Mouse (Mus musculus) CH12.LX (cell line): ENCODE measurements around the gene Acox3. TPM values are rescaled to one million over a fixed set of nuclear protein-coding genes. Genes with fewer than 3 reads are reported as not detected.
A peak's percentile ranks its signal among the peaks of the same experiment; 100 is the strongest.

Experiments
- DNase-seq: peaks from one replicate; pipeline ENCODE4 v3.0.0-alpha.2; 2013; ENCODE audit errors: extremely low read depth
- H3K27ac ChIP-seq: 2 replicates; pipeline ENCODE4 v1.5.1; 2012; ENCODE audit warnings: low read depth, mild to moderate bottlenecking, control low read depth, moderate library complexity; ENCODE audit not compliant: insufficient read depth
- H3K27me3 ChIP-seq: replicated peaks from 2 replicates; pipeline ENCODE3; 2012; ENCODE audit warnings: inconsistent platforms
- H3K36me3 ChIP-seq, 2 experiments: replicated peaks in 1 of 2; 2 replicates each; pipeline versions ENCODE3 to v1.6.1; 2012; ENCODE audit warnings: inconsistent platforms in 1 of 2, low read length in 1 of 2, mild to moderate bottlenecking in 1 of 2, mixed read lengths in 1 of 2, moderate library complexity in 1 of 2; ENCODE audit not compliant: control insufficient read depth in 1 of 2, insufficient read depth in 1 of 2
- H3K4me1 ChIP-seq, 2 experiments: 2 replicates each; pipeline ENCODE4 v1.6.1; 2012; ENCODE audit warnings: inconsistent platforms in 1 of 2, moderate library complexity in 1 of 2; ENCODE audit not compliant: insufficient read depth in 2 of 2, control insufficient read depth in 1 of 2
- H3K4me2 ChIP-seq: 2 replicates; pipeline ENCODE4 v1.6.1; 2012; ENCODE audit warnings: low read depth, mild to moderate bottlenecking, control low read depth; ENCODE audit not compliant: poor library complexity, insufficient read depth, severe bottlenecking
- H3K4me3 ChIP-seq, 3 experiments: fragments of 150-350 bp in 1 of 3; sonication (generic) in 1 of 3; replicated peaks in 1 of 3; 2 replicates each; pipeline versions ENCODE3 to v1.5.1; 2011 to 2012; ENCODE audit warnings: low read depth in 2 of 3, low read length in 2 of 3, mild to moderate bottlenecking in 2 of 3, moderate library complexity in 2 of 3, control low read depth in 1 of 3, improper control_type of control experiment in 1 of 3, inconsistent platforms in 1 of 3, mixed read lengths in 1 of 3; ENCODE audit not compliant: poor library complexity in 1 of 3
- H3K79me2 ChIP-seq: replicated peaks from 2 replicates; pipeline ENCODE4 v1.6.1; 2012; ENCODE audit warnings: mild to moderate bottlenecking, moderate library complexity; ENCODE audit not compliant: control insufficient read depth, poor library complexity, insufficient read depth, severe bottlenecking; ENCODE audit errors: extremely low read depth
- H3K9ac ChIP-seq: 2 replicates; pipeline ENCODE4 v1.6.1; 2012; ENCODE audit warnings: low read depth, mild to moderate bottlenecking, control low read depth, moderate library complexity; ENCODE audit not compliant: insufficient read depth
- H3K9me3 ChIP-seq: replicated peaks from 2 replicates; pipeline ENCODE3; 2012; ENCODE audit warnings: low read length, inconsistent platforms, mixed read lengths
- BHLHE40 ChIP-seq: IDR thresholded peaks from 2 replicates; pipeline ENCODE4 v1.6.1; 2011; ENCODE audit warnings: mild to moderate bottlenecking, low read depth, low read length, improper control_type of control experiment
- CHD2 ChIP-seq: IDR thresholded peaks from 2 replicates; pipeline ENCODE4 v1.6.1; 2011; ENCODE audit warnings: low read length, improper control_type of control experiment
- E2F4 ChIP-seq: IDR thresholded peaks from 2 replicates; pipeline ENCODE4 v1.6.1; 2011; ENCODE audit warnings: low read depth, low read length, improper control_type of control experiment; ENCODE audit not compliant: insufficient replicate concordance
- ELF1 ChIP-seq: IDR thresholded peaks from 2 replicates; pipeline ENCODE4 v1.6.1; 2014; ENCODE audit warnings: low read depth, mild to moderate bottlenecking, inconsistent platforms, low read length, improper control_type of control experiment
- EP300 ChIP-seq: IDR thresholded peaks from 2 replicates; pipeline ENCODE4 v1.6.1; 2011; ENCODE audit warnings: low read length, improper control_type of control experiment
- ETS1 ChIP-seq: conservative IDR thresholded peaks from 2 replicates; pipeline ENCODE4 v1.6.1; 2012; ENCODE audit warnings: low read depth, mild to moderate bottlenecking, inconsistent platforms, low read length, improper control_type of control experiment, moderate library complexity
- GABPA ChIP-seq: IDR thresholded peaks from 2 replicates; pipeline ENCODE4 v1.6.1; 2012; ENCODE audit warnings: low read depth, low read length, improper control_type of control experiment, inconsistent platforms; ENCODE audit not compliant: insufficient replicate concordance
- HCFC1 ChIP-seq: IDR thresholded peaks from 2 replicates; pipeline ENCODE4 v1.6.1; 2012; ENCODE audit warnings: low read depth, mild to moderate bottlenecking, inconsistent platforms, low read length, improper control_type of control experiment
- IRF4 ChIP-seq: IDR thresholded peaks from 2 replicates; pipeline ENCODE4 v1.6.1; 2014; ENCODE audit warnings: low read depth, mild to moderate bottlenecking, inconsistent platforms, low read length, improper control_type of control experiment
- JUN ChIP-seq: IDR thresholded peaks from 2 replicates; pipeline ENCODE4 v1.6.1; 2011; ENCODE audit warnings: low read depth, mild to moderate bottlenecking, low read length, improper control_type of control experiment, moderate library complexity; ENCODE audit not compliant: insufficient read depth
- KAT2A ChIP-seq: IDR thresholded peaks from 2 replicates; pipeline ENCODE4 v1.6.1; 2012; ENCODE audit warnings: low read length, improper control_type of control experiment, inconsistent platforms; ENCODE audit not compliant: insufficient replicate concordance
- MAX ChIP-seq: IDR thresholded peaks from 2 replicates; pipeline ENCODE4 v1.6.1; 2011; ENCODE audit warnings: low read length, improper control_type of control experiment
- MAZ ChIP-seq: IDR thresholded peaks from 2 replicates; pipeline ENCODE4 v1.6.1; 2012; ENCODE audit warnings: low read depth, mild to moderate bottlenecking, inconsistent platforms, low read length, improper control_type of control experiment, moderate library complexity
- MXI1 ChIP-seq: IDR thresholded peaks from 2 replicates; pipeline ENCODE4 v1.6.1; 2011; ENCODE audit warnings: mild to moderate bottlenecking, low read depth, low read length, improper control_type of control experiment
- MYC ChIP-seq: IDR thresholded peaks from 2 replicates; pipeline ENCODE4 v1.6.1; 2011; ENCODE audit warnings: low read depth, mild to moderate bottlenecking, improper control_type of control experiment, low read length
- NELFE ChIP-seq: IDR thresholded peaks from 2 replicates; pipeline ENCODE4 v1.6.1; 2011; ENCODE audit warnings: low read depth, low read length, improper control_type of control experiment
- NRF1 ChIP-seq: IDR thresholded peaks from 2 replicates; pipeline ENCODE4 v1.6.1; 2014; ENCODE audit warnings: low read depth, mild to moderate bottlenecking, inconsistent platforms, low read length, improper control_type of control experiment, moderate library complexity
- PAX5 ChIP-seq: IDR thresholded peaks from 2 replicates; pipeline ENCODE4 v1.6.1; 2012; ENCODE audit warnings: low read length, inconsistent platforms, mixed read lengths
- POLR2A ChIP-seq: IDR thresholded peaks from 2 replicates; pipeline ENCODE4 v1.6.1; 2011; ENCODE audit warnings: low read depth, mild to moderate bottlenecking, improper control_type of control experiment, low read length
- POLR2AphosphoS2 ChIP-seq: IDR thresholded peaks from 2 replicates; pipeline ENCODE4 v1.6.1; 2011; ENCODE audit warnings: low read depth, low read length, improper control_type of control experiment
- RAD21 ChIP-seq: IDR thresholded peaks from 2 replicates; pipeline ENCODE4 v1.6.1; 2011; ENCODE audit warnings: low read depth, mild to moderate bottlenecking, low read length, improper control_type of control experiment, moderate library complexity
- RCOR1 ChIP-seq: conservative IDR thresholded peaks from 2 replicates; pipeline ENCODE4 v1.6.1; 2012; ENCODE audit warnings: low read depth, mild to moderate bottlenecking, inconsistent platforms, low read length, improper control_type of control experiment
- SIN3A ChIP-seq: IDR thresholded peaks from 2 replicates; pipeline ENCODE4 v1.6.1; 2012; ENCODE audit warnings: low read length, improper control_type of control experiment, inconsistent platforms
- SMC3 ChIP-seq: IDR thresholded peaks from 2 replicates; pipeline ENCODE4 v1.6.1; 2011; ENCODE audit warnings: low read depth, low read length, improper control_type of control experiment
- TBP ChIP-seq: conservative IDR thresholded peaks from 2 replicates; pipeline ENCODE4 v1.6.1; 2011; ENCODE audit warnings: low read depth, low read length, improper control_type of control experiment
- TCF12 ChIP-seq: IDR thresholded peaks from 2 replicates; pipeline ENCODE4 v1.6.1; 2014; ENCODE audit warnings: low read depth, mild to moderate bottlenecking, inconsistent platforms, low read length, improper control_type of control experiment
- USF1 ChIP-seq: IDR thresholded peaks from 2 replicates; pipeline ENCODE4 v1.6.1; 2014; ENCODE audit warnings: low read depth, mild to moderate bottlenecking, inconsistent platforms, low read length, improper control_type of control experiment
- USF2 ChIP-seq: conservative IDR thresholded peaks from 2 replicates; pipeline ENCODE4 v1.6.1; 2011; ENCODE audit warnings: low read depth, low read length, improper control_type of control experiment
- ZNF384 ChIP-seq: IDR thresholded peaks from 2 replicates; pipeline ENCODE4 v1.6.1; 2012; ENCODE audit warnings: low read depth, low read length, improper control_type of control experiment, inconsistent platforms
- dilution Hi-C: fragments of 300-500 bp; cut with MboI; formaldehyde crosslinking; loops from 2 replicates; pipeline ENCODE4 v1.14.3; 2020; ENCODE audit warnings: low sequenced_read_pairs; ENCODE audit not compliant: extremely low pct_unique_long_range_greater_than_20kb, extremely low pct_ligation_motif_present
- in situ Hi-C: fragments of 300-500 bp; cut with MboI; formaldehyde crosslinking; loops from 3 replicates; pipeline ENCODE4 v1.14.3; 2019; ENCODE audit warnings: low sequenced_read_pairs, low pct_ligation_motif_present, low pct_unique_long_range_greater_than_20kb, mixed read lengths
- polyA plus RNA-seq: library from polyadenylated mRNA; unstranded; fragments of >175 nt; gene quantifications from 2 replicates; pipeline ENCODE4 v1.2.1, GENCODE M21; 2012; ENCODE audit warnings: low read depth; ENCODE audit not compliant: insufficient read length
- total RNA-seq, 2 experiments: library from RNA; depleted of rRNA; stranded (reverse); fragments of 300-350 nt in 1 of 2; fragments of >200 nt in 1 of 2; gene quantifications; 2 replicates each; pipeline ENCODE4 v1.2.3; 2012 to 2014

Acox3 gene
- total and polyA plus RNA-seq, 3 experiments = 11.5 to 32.3 (median 22.3) TPM

DNA sequence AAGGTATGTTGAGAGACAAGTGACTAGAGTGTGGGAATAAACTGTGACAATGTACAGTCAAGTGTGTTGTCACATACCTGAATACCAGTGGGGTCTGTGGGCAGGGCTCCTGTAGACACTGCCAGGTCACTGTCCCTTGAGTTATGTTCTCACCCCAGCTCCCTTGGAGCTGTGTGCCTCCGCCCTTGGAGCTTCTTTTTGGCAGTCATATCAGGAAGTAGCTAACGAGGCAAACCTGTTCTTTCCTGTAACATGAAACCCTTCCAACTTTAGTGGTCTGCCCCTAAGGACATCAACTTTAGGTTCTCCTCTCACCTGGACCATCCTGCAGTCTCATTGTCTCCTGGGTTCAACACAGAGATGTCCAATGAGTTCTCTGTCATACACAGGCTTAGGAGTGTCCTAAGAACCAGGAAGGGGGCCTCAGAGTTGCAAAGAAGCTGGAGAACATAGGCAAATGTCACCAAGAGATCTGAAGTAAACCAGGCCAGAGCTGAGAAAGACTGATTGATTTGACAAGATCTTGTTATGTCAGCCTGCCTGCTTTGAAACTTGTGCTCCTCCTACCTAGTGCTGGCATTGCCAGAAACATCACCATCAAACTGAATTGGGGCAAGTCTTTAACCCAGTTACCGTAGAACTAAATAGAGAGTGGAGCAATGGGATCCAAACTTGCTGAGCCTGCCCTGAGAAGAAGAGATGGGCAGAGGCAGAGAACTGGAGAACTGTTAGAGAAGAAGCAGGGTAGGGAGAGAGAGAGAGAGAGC, 2.5 kb upstream of the Acox3 start:
- Histone ChIP-seq H3K27me3 (peaks cover 14% of the 10 kb centered on the region), H3K4me3 (no peak overlapping the region)
- in situ Hi-C loops = no loop called here

GRCm38 (mm10) chr5:35583221-35583783, 462 bp downstream of the Acox3 start:
- H3K9ac ChIP-seq = peak overlapping the region; percentile 76
- no peaks in the 10 kb centered on the region for H3K79me2 ChIP-seq
- dilution Hi-C loops (no loop called here), in situ Hi-C loops (no loop called here)
- peaks cover 14% of the 10 kb centered on the region for H3K27me3 ChIP-seq
- H3K36me3 ChIP-seq = peaks cover 9 to 29% of the 10 kb centered on the region in 2 experiments
- peaks cover 6 to 43% of the 10 kb centered on the region in 2 experiments for H3K4me1 ChIP-seq
- peak overlapping the region; percentile 74 for H3K27ac ChIP-seq
- peak; percentile 77 for DNase-seq
- no peaks in the 10 kb centered on the region for H3K9me3 ChIP-seq
- peak overlapping the region; percentile 53; the same call in 1 of the 2 replicates for H3K4me2 ChIP-seq
- peak overlapping the region; percentile 76 to 83 (median 82) for H3K4me3 ChIP-seq
- peak; percentile 39 for TF ChIP-seq USF1
- no peak for TF ChIP-seq RAD21
- TF ChIP-seq MYC = peak; percentile 42; the same call in 1 of the 2 replicates
- no peak for TF ChIP-seq POLR2AphosphoS2
- TF ChIP-seq MAX = peak; percentile 49; the same call in 1 of the 2 replicates
- no peak for TF ChIP-seq PAX5
- TF ChIP-seq ZNF384 = peak; percentile 64
- no peak; the same call in 1 of the 2 replicates for TF ChIP-seq CHD2
- no peak for TF ChIP-seq POLR2A
- TF ChIP-seq BHLHE40 = peak; percentile 74
- no peak; the same call in 1 of the 2 replicates for TF ChIP-seq MXI1
- TF ChIP-seq IRF4 = peak; percentile 94
- peak; percentile 6; the same call in 1 of the 2 replicates for TF ChIP-seq SIN3A
- TF ChIP-seq JUN = peak; percentile 25
- no peak; the same call in 1 of the 2 replicates for TF ChIP-seq TBP
- TF ChIP-seq MAZ = no peak
- peak; percentile 88 for TF ChIP-seq EP300
- no peak for TF ChIP-seq NRF1
- TF ChIP-seq E2F4 = no peak
- no peak for TF ChIP-seq KAT2A
- TF ChIP-seq NELFE = no peak
- no peak for TF ChIP-seq ELF1
- no peak for TF ChIP-seq GABPA
- no peak for TF ChIP-seq SMC3
- TF ChIP-seq HCFC1 = no peak; the same call in 1 of the 2 replicates

More for the DNA sequence above, 2.5 kb upstream of the Acox3 start:
- Histone ChIP-seq H3K9ac (no peak overlapping the region), H3K79me2 (no peaks in the 10 kb centered on the region), H3K27ac (no peak overlapping the region), H3K4me2 (no peak overlapping the region), H3K9me3 (no peaks in the 10 kb centered on the region), H3K36me3 (peaks cover 0 to 4% of the 10 kb centered on the region in 2 experiments), H3K4me1 (peaks cover 3 to 19% of the 10 kb centered on the region in 2 experiments; a peak in 3 of 4 replicates)
- TF ChIP-seq RAD21 (no peak), SMC3 (no peak), E2F4 (no peak), ETS1 (no peak), HCFC1 (no peak), TCF12 (no peak), MAZ (no peak), MXI1 (no peak), RCOR1 (no peak), USF2 (no peak), GABPA (no peak), MYC (no peak), ELF1 (no peak), BHLHE40 (no peak), PAX5 (no peak)
- dilution Hi-C loops = no loop called here
- no peak for DNase-seq
